Mouse (Mus musculus): ENCODE results near the gene Irf8. TPM values are rescaled to one million over a fixed set of nuclear protein-coding genes. Genes with fewer than 3 reads are reported as not detected.
A peak's percentile ranks its signal among the peaks of the same experiment; 100 is the strongest.

Gene Irf8
- polyA plus RNA-seq, 1 experiment from 2014 or later = 3.9 TPM

- peaks cover 3% of the 10 kb centered on the region; the same call in 1 of the 2 replicates for H3K4me1 ChIP-seq (ENCODE audit: control insufficient read depth, insufficient read depth, low read length)
- H3K27ac ChIP-seq (ENCODE audit: low read length) = no peak overlapping the region
- no peak overlapping the region for H3K9ac ChIP-seq (ENCODE audit: low read depth, low read length)
- H3K27me3 ChIP-seq (ENCODE audit: control insufficient read depth, insufficient read depth, low read depth, low read length) = peaks cover 5% of the 10 kb centered on the region; the same call in 1 of the 2 replicates
- H3K4me2 ChIP-seq (ENCODE audit: low read length) = no peak overlapping the region
- ATAC-seq = no peak
- H3K9me3 ChIP-seq (replicated peaks; ENCODE audit: control insufficient read depth, low read length, poor library complexity, severe bottlenecking) = no peaks in the 10 kb centered on the region
- H3K36me3 ChIP-seq (ENCODE audit: control insufficient read depth, insufficient read depth, low read length) = no peaks in the 10 kb centered on the region
- 77% methylated on average over 9 of the region's 9 CpGs for WGBS
- no peak overlapping the region for H3K4me3 ChIP-seq (ENCODE audit: low read depth, low read length)
These were observed 7.5 kb upstream of the Irf8 start for GRCm38 (mm10) chr8:120728488-120729160.

- 22% methylated on average over 14 of the region's 14 CpGs for WGBS
- no peak overlapping the region for H3K4me3 ChIP-seq (ENCODE audit: low read depth, low read length)
- peak overlapping the region; percentile 34 for H3K4me2 ChIP-seq (ENCODE audit: low read length)
- H3K9me3 ChIP-seq (replicated peaks; ENCODE audit: control insufficient read depth, low read length, poor library complexity, severe bottlenecking) = no peaks in the 10 kb centered on the region
- ATAC-seq = 0 out of 2 replicates have a peak, but pooled peaks have one; percentile 69
- H3K36me3 ChIP-seq (ENCODE audit: control insufficient read depth, insufficient read depth, low read length) = no peaks in the 10 kb centered on the region
- peaks cover 9% of the 10 kb centered on the region for H3K4me1 ChIP-seq (ENCODE audit: control insufficient read depth, insufficient read depth, low read length)
- H3K27me3 ChIP-seq (ENCODE audit: control insufficient read depth, insufficient read depth, low read depth, low read length) = peaks cover 18% of the 10 kb centered on the region
- no peak overlapping the region for H3K27ac ChIP-seq (ENCODE audit: low read length)
- no peak overlapping the region for H3K9ac ChIP-seq (ENCODE audit: low read depth, low read length)
These were observed 4.6 kb upstream of the Irf8 start for GRCm38 (mm10) chr8:120731582-120731981.

- 44% methylated on average over 5 of the region's 6 CpGs for WGBS
- Histone ChIP-seq H3K4me1 (ENCODE audit: control insufficient read depth, insufficient read depth, low read length) (peaks cover 9% of the 10 kb centered on the region), H3K4me2 (ENCODE audit: low read length) (peak overlapping the region; percentile 34)
These were observed 4.1 kb upstream of the Irf8 start for GRCm38 (mm10) chr8:120732068-120732467.

DNA sequence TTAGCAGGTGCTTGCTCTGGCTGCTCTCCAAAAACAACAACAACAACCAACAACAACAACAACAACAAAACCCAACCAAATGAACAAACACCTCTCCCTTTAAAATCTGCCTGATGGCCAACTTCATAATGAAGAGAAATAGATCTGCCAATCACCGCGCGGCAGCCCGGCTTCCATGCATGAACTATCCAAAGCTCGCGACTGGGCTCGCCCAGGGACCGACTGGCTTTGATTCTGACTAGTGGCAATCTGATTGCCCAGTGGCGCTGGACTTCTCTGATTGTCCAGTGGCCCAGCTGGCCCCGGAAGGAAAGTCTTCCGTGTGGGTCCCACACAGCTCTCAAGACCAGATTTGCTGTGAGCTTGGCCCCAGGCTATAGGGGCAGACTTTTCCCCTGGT lies 328 bp downstream of the Irf8 start:
- no peaks in the 10 kb centered on the region for H3K36me3 ChIP-seq (ENCODE audit: control insufficient read depth, insufficient read depth, low read length)
- H3K9me3 ChIP-seq (replicated peaks; ENCODE audit: control insufficient read depth, low read length, poor library complexity, severe bottlenecking) = no peaks in the 10 kb centered on the region
- ATAC-seq = no peak
- H3K4me1 ChIP-seq (ENCODE audit: control insufficient read depth, insufficient read depth, low read length) = peaks cover 9% of the 10 kb centered on the region
- H3K4me3 ChIP-seq (ENCODE audit: low read depth, low read length) = peak overlapping the region; percentile 48
- 2% methylated on average over 11 of the region's 11 CpGs for WGBS
- H3K27me3 ChIP-seq (ENCODE audit: control insufficient read depth, insufficient read depth, low read depth, low read length) = peaks cover 22% of the 10 kb centered on the region
- H3K27ac ChIP-seq (ENCODE audit: low read length) = no peak overlapping the region
- H3K4me2 ChIP-seq (ENCODE audit: low read length) = peak overlapping the region; percentile 98
- peak overlapping the region; percentile 60 for H3K9ac ChIP-seq (ENCODE audit: low read depth, low read length)

More at GRCm38 (mm10) chr8:120732068-120732467, 4.1 kb upstream of the Irf8 start:
- no peak overlapping the region for H3K27ac ChIP-seq (ENCODE audit: low read length)
- peaks cover 18% of the 10 kb centered on the region for H3K27me3 ChIP-seq (ENCODE audit: control insufficient read depth, insufficient read depth, low read depth, low read length)
- H3K36me3 ChIP-seq (ENCODE audit: control insufficient read depth, insufficient read depth, low read length) = no peaks in the 10 kb centered on the region
- no peak for ATAC-seq
- H3K4me3 ChIP-seq (ENCODE audit: low read depth, low read length) = no peak overlapping the region
- no peak overlapping the region for H3K9ac ChIP-seq (ENCODE audit: low read depth, low read length)
- no peaks in the 10 kb centered on the region for H3K9me3 ChIP-seq (replicated peaks; ENCODE audit: control insufficient read depth, low read length, poor library complexity, severe bottlenecking)

DNA sequence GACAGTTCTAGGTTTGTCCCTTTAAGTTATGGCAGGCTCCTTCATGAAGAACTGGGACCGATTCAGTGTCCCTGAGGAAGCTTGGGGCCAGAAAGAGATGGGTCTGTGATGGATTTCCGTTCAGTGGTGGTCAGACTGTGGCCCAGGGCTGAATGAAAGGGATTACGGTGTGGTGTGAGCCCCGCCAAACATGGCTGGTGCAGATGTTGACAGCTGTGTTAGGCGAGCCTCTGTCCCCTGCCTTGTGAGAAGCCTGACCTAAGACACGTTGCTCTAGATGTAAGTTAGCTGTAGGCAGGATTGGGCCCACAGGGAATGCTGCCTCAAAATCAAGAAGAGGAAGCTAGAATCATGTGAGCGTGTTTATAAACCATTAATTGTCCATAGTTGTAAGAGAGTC lies 1.0 kb downstream of the Irf8 start:
- Histone ChIP-seq H3K4me3 (ENCODE audit: low read depth, low read length) (no peak overlapping the region), H3K4me2 (ENCODE audit: low read length) (no peak overlapping the region), H3K36me3 (ENCODE audit: control insufficient read depth, insufficient read depth, low read length) (no peaks in the 10 kb centered on the region), H3K27me3 (ENCODE audit: control insufficient read depth, insufficient read depth, low read depth, low read length) (peaks cover 22% of the 10 kb centered on the region), H3K9me3 (replicated peaks; ENCODE audit: control insufficient read depth, low read length, poor library complexity, severe bottlenecking) (no peaks in the 10 kb centered on the region), H3K27ac (ENCODE audit: low read length) (no peak overlapping the region), H3K4me1 (ENCODE audit: control insufficient read depth, insufficient read depth, low read length) (peaks cover 6% of the 10 kb centered on the region), H3K9ac (ENCODE audit: low read depth, low read length) (no peak overlapping the region)
- no peak for ATAC-seq
- WGBS = 57% methylated on average over 7 of the region's 7 CpGs

DNA sequence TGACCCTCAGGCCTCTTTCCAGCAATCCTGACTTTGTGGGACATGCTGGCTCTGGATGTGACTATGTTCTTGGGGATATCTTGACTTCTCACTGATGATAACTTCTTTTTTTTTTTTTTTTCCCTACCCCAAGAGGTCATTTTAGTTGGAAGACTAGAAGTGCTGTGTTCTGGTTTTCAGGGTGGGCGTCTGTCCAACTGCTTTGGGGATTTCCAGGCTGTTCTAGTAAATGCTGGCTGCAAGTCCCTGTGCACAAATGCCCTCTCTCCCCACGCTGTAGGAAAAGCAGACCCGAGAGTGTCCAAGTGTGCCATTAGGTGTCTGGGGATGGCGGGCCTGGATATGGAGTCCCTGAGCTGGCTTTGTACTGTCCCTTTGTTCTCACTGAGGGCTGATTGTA lies 2.6 kb downstream of the Irf8 start:
- H3K9me3 ChIP-seq (replicated peaks; ENCODE audit: control insufficient read depth, low read length, poor library complexity, severe bottlenecking) = no peaks in the 10 kb centered on the region
- no peak for ATAC-seq

DNA sequence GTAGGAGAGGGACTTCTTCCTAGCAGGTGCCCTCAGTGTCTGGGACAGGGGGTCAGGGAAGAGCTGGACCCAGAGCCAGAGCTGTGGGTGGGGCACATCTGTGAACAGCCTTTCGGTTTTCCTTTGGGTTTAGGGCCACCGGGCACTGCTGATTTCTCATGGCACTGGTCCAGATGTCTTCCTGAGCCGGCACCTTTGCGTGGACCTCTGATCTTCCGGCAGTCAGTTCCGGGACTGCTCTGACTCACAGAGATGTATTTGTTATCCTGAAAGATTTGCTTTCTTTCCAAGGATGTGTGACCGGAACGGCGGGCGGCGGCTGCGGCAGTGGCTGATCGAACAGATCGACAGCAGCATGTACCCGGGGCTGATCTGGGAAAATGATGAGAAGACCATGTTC lies 3.4 kb downstream of the Irf8 start:
- ATAC-seq = no peak
- H3K27me3 ChIP-seq (ENCODE audit: control insufficient read depth, insufficient read depth, low read depth, low read length) = peaks cover 13% of the 10 kb centered on the region
- WGBS = 90% methylated on average over 13 of the region's 15 CpGs

More for the DNA sequence above, 2.6 kb downstream of the Irf8 start:
- H3K27ac ChIP-seq (ENCODE audit: low read length) = no peak overlapping the region
- WGBS = 79% methylated on average over 4 of the region's 4 CpGs
- peaks cover 6% of the 10 kb centered on the region for H3K4me1 ChIP-seq (ENCODE audit: control insufficient read depth, insufficient read depth, low read length)
- no peak overlapping the region for H3K4me3 ChIP-seq (ENCODE audit: low read depth, low read length)
- H3K9ac ChIP-seq (ENCODE audit: low read depth, low read length) = no peak overlapping the region
- peaks cover 16% of the 10 kb centered on the region for H3K27me3 ChIP-seq (ENCODE audit: control insufficient read depth, insufficient read depth, low read depth, low read length)
- no peak overlapping the region for H3K4me2 ChIP-seq (ENCODE audit: low read length)
- H3K36me3 ChIP-seq (ENCODE audit: control insufficient read depth, insufficient read depth, low read length) = no peaks in the 10 kb centered on the region

DNA sequence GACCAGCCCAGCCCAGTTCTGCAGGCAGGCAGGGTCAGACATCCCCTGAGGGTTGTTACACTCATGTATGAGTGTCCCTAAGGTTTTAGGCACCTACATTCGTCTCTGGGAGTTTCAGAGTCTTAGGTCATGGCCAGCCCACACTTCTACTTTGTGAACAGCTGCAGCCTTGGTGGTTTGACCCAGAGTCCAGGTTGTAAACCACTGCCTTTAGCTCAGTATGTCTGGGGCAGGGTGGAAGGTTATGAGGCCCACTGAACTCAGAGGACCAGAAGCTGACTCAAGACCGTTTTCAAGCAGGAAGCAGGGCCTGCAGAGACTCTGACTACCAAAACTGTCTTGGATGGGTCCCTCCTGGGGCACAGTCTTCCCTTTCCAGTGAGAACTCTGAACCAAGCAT lies 4.4 kb downstream of the Irf8 start:
- 62% methylated on average over 2 of the region's 2 CpGs for WGBS
- Histone ChIP-seq H3K4me1 (ENCODE audit: control insufficient read depth, insufficient read depth, low read length) (peaks cover 3% of the 10 kb centered on the region), H3K27ac (ENCODE audit: low read length) (no peak overlapping the region), H3K4me3 (ENCODE audit: low read depth, low read length) (no peak overlapping the region), H3K27me3 (ENCODE audit: control insufficient read depth, insufficient read depth, low read depth, low read length) (peaks cover 5% of the 10 kb centered on the region), H3K9ac (ENCODE audit: low read depth, low read length) (no peak overlapping the region), H3K4me2 (ENCODE audit: low read length) (no peak overlapping the region), H3K36me3 (ENCODE audit: control insufficient read depth, insufficient read depth, low read length) (no peaks in the 10 kb centered on the region), H3K9me3 (replicated peaks; ENCODE audit: control insufficient read depth, low read length, poor library complexity, severe bottlenecking) (no peaks in the 10 kb centered on the region)
- ATAC-seq = no peak

More for the DNA sequence above, 3.4 kb downstream of the Irf8 start:
- Histone ChIP-seq H3K9me3 (replicated peaks; ENCODE audit: control insufficient read depth, low read length, poor library complexity, severe bottlenecking) (no peaks in the 10 kb centered on the region), H3K4me1 (ENCODE audit: control insufficient read depth, insufficient read depth, low read length) (peaks cover 6% of the 10 kb centered on the region), H3K4me3 (ENCODE audit: low read depth, low read length) (no peak overlapping the region), H3K9ac (ENCODE audit: low read depth, low read length) (no peak overlapping the region), H3K4me2 (ENCODE audit: low read length) (no peak overlapping the region), H3K36me3 (ENCODE audit: control insufficient read depth, insufficient read depth, low read length) (no peaks in the 10 kb centered on the region), H3K27ac (ENCODE audit: low read length) (no peak overlapping the region)

DNA sequence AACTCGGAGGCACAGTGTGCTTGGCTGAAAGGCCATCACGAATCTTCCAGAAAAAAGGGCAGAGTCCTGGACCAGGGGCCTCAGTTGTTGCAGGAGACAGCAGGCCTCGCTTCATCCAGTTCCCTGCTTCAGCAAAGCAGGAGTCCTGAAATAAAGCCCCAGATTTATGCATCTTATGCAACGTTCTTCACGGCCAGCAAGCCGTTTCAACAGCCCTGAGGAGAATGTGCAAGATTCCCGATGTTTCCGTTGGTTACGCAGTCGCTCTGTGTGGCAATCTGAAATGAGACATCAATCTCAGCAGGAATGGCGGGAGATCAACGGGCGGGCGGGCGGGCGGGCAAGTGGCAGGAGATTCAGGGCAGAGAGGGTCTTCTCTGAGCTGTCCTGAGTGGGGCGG lies 4.8 kb downstream of the Irf8 start:
- ATAC-seq = no peak
- WGBS = 58% methylated on average over 17 of the region's 17 CpGs
- no peak overlapping the region for H3K4me3 ChIP-seq (ENCODE audit: low read depth, low read length)
- no peaks in the 10 kb centered on the region for H3K9me3 ChIP-seq (replicated peaks; ENCODE audit: control insufficient read depth, low read length, poor library complexity, severe bottlenecking)
- H3K4me1 ChIP-seq (ENCODE audit: control insufficient read depth, insufficient read depth, low read length) = no peaks in the 10 kb centered on the region; the same call in 1 of the 2 replicates
- H3K27me3 ChIP-seq (ENCODE audit: control insufficient read depth, insufficient read depth, low read depth, low read length) = peaks cover 4% of the 10 kb centered on the region
- H3K9ac ChIP-seq (ENCODE audit: low read depth, low read length) = no peak overlapping the region
- no peak overlapping the region for H3K27ac ChIP-seq (ENCODE audit: low read length)
- H3K4me2 ChIP-seq (ENCODE audit: low read length) = no peak overlapping the region
- no peaks in the 10 kb centered on the region for H3K36me3 ChIP-seq (ENCODE audit: control insufficient read depth, insufficient read depth, low read length)
